Mouse (Mus musculus): ENCODE data around the gene Foxo6. TPM values are rescaled to one million over a fixed set of nuclear protein-coding genes. Genes with fewer than 3 reads are reported as not detected.
A peak's percentile ranks its signal among the peaks of the same experiment; 100 is the strongest.

Gene Foxo6
- polyA plus RNA-seq, 1 experiment from 2014 or later, result 0.17 TPM

DNA sequence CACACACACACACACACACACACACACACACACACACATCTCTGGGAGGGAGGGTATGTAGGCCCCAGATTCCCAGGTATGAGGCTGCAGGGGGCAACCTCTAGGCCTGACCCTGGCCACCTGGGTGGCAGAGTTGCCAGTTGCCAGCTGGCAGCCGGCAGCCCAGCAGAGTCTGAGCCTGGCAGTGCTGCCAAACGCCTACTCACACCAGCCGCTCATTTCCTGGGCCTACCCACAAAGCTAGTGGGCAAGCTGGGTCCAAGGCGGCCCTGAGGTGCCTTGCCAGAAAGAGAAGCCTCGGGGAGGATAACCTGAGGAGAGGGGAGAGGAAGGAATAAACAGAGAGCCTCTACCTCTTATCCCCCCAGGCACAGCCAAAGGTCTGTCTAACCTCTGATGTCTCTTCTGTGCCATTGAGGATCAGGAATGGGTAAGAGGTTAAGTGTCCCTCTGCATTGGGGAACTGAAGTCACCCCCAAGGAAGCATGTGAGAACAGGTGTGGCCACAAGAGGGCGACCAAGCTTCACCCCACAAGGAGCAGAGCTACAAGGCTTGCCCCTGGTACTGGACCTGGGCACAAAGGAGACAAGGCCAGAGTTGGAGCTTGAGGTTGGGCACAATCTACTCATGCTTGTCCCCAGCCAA lies 61.9 kb downstream of the Foxo6 start:
- Histone ChIP-seq H3K4me3 (ENCODE audit: low read depth, low read length) (no peak overlapping the region), H3K9me3 (ENCODE audit: control insufficient read depth) (no peaks in the 10 kb centered on the region), H3K27ac (ENCODE audit: low read depth, low read length) (no peak overlapping the region), H3K4me2 (replicated peaks; ENCODE audit: low read depth) (no peak overlapping the region), H3K27me3 (replicated peaks; ENCODE audit: control insufficient read depth, insufficient read depth, low read length) (no peaks in the 10 kb centered on the region), H3K4me1 (replicated peaks; ENCODE audit: control insufficient read depth, insufficient read depth, low read length) (no peaks in the 10 kb centered on the region), H3K36me3 (ENCODE audit: control insufficient read depth, insufficient read depth) (no peaks in the 10 kb centered on the region), H3K9ac (ENCODE audit: low read depth, low read length) (no peak overlapping the region)
- ATAC-seq, result no peak
- peak; percentile 98 for TF ChIP-seq CTCF (IDR thresholded peaks at IDR 0.05; ENCODE audit: low read depth)
- WGBS, result 66% methylated on average over 6 of the region's 6 CpGs

DNA sequence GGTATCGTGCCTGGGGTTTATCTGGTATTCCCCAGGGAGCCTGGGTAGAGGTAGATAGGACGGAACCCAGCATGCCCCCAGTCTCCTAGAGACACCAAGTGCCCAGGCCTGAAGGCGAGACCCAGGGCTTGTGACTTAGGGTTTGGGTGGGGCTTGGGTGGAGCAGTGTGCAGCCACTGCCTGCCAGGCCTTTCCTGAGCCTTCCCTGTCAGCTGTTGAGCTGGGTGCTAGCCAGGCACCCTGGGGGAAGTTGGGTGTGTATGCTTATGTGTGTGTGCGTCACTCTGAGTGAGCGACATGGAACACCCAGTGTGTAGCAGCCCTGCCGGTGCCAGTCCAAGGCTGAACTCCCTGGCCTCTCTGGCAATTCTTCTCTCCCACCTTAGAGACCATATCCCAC lies 63.3 kb downstream of the Foxo6 start:
- WGBS, result 64% methylated on average over 6 of the region's 6 CpGs
- Histone ChIP-seq H3K36me3 (ENCODE audit: control insufficient read depth, insufficient read depth) (no peaks in the 10 kb centered on the region), H3K4me1 (replicated peaks; ENCODE audit: control insufficient read depth, insufficient read depth, low read length) (no peaks in the 10 kb centered on the region), H3K27ac (ENCODE audit: low read depth, low read length) (no peak overlapping the region), H3K27me3 (replicated peaks; ENCODE audit: control insufficient read depth, insufficient read depth, low read length) (no peaks in the 10 kb centered on the region), H3K9me3 (ENCODE audit: control insufficient read depth) (no peaks in the 10 kb centered on the region), H3K9ac (ENCODE audit: low read depth, low read length) (no peak overlapping the region), H3K4me2 (replicated peaks; ENCODE audit: low read depth) (no peak overlapping the region), H3K4me3 (ENCODE audit: low read depth, low read length) (no peak overlapping the region)
- peak; percentile 39; the same call in 1 of the 2 replicates for ATAC-seq
- TF ChIP-seq CTCF (IDR thresholded peaks at IDR 0.05; ENCODE audit: low read depth), result no peak

DNA sequence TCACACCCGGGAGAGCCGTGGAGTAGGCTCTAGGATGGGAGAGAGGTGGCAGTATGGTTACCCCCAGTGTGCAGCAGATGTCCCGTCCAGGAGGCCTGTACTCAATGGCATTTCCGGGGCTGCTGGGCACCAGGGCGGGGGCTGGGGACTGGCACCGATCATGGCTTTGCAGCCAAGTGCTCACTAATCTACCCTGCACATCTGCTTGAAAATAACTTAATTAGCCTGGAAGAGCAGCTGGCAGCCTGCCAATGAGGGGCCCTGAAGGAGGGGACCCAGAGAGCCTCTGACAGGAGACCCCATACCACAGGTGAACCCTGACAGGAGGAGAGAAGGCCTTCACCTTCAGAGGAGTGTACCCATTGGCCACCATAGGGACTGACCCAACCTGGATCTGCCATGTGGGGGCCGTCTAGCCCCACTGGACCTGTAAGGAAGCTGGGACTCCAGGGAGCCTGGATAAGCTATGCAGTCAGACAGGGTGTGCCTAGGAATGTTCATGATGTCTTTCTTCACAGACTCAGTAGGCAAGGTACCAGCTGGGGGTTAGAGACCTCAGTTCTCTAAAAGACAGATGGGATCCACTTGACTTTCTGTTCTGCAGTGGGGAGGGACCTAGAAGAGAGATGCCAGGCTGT lies 63.9 kb downstream of the Foxo6 start:
- H3K9me3 ChIP-seq (ENCODE audit: control insufficient read depth), result no peaks in the 10 kb centered on the region
- H3K9ac ChIP-seq (ENCODE audit: low read depth, low read length), result no peak overlapping the region
- H3K27me3 ChIP-seq (replicated peaks; ENCODE audit: control insufficient read depth, insufficient read depth, low read length), result no peaks in the 10 kb centered on the region
- no peaks in the 10 kb centered on the region for H3K4me1 ChIP-seq (replicated peaks; ENCODE audit: control insufficient read depth, insufficient read depth, low read length)
- TF ChIP-seq CTCF (IDR thresholded peaks at IDR 0.05; ENCODE audit: low read depth), result no peak
- no peak overlapping the region; the same call in 1 of the 2 replicates for H3K27ac ChIP-seq (ENCODE audit: low read depth, low read length)
- peak; percentile 43 for ATAC-seq
- WGBS, result 63% methylated on average over 7 of the region's 7 CpGs
- H3K4me3 ChIP-seq (ENCODE audit: low read depth, low read length), result no peak overlapping the region
- H3K4me2 ChIP-seq (replicated peaks; ENCODE audit: low read depth), result no peak overlapping the region
- no peaks in the 10 kb centered on the region for H3K36me3 ChIP-seq (ENCODE audit: control insufficient read depth, insufficient read depth)

DNA sequence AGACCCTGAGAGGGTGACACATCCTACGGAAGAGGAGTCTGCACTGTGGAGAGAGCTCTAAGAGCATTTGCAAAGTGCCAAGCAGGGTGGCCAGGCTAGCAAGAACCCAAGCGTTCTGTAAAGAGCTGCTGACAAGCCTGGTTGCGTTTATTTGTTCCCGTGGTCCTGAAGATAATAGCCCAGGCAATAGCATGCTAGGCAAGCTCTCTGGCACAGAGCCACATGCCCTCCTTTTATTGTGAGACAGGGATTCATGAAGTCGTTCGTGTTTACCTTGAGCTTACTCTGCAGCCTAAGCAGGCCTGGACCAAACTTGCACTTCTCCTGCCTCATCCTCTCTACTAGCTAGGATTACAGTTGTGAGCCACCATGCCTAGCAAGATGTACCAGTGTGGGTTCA lies 65.4 kb downstream of the Foxo6 start:
- 32% methylated on average over 6 of the region's 6 CpGs for whole genome bisulfite sequencing
- Histone ChIP-seq H3K9ac (ENCODE audit: low read depth, low read length) (no peak overlapping the region), H3K4me1 (replicated peaks; ENCODE audit: control insufficient read depth, insufficient read depth, low read length) (no peaks in the 10 kb centered on the region), H3K4me2 (replicated peaks; ENCODE audit: low read depth) (no peak overlapping the region), H3K27ac (ENCODE audit: low read depth, low read length) (no peak overlapping the region), H3K27me3 (replicated peaks; ENCODE audit: control insufficient read depth, insufficient read depth, low read length) (no peaks in the 10 kb centered on the region), H3K9me3 (ENCODE audit: control insufficient read depth) (no peaks in the 10 kb centered on the region), H3K4me3 (ENCODE audit: low read depth, low read length) (no peak overlapping the region), H3K36me3 (ENCODE audit: control insufficient read depth, insufficient read depth) (no peaks in the 10 kb centered on the region)
- no peak for TF ChIP-seq CTCF (IDR thresholded peaks at IDR 0.05; ENCODE audit: low read depth)
- no peak for ATAC-seq

DNA sequence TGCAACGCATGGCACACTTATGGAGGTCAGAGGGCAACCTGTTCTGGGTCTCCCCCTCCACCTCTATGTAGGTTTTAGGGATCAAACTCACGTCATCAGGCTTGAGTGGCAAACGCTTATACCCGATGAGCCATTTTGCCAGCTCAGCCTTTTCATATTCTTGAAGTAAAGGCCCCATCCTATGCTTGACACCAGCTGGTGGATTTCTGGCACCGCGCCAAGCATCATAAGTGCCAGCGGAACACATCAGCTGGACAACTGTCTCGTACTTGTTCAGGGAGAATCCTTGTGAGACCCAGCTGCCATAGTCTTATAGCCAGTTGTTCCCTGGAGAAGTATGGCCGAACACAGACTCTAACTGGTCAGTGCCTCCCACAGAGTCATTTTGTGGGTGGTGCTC lies 68.3 kb downstream of the Foxo6 start:
- no peak for ATAC-seq

More for the DNA sequence above, 68.3 kb downstream of the Foxo6 start:
- no peak for TF ChIP-seq CTCF (IDR thresholded peaks at IDR 0.05; ENCODE audit: low read depth)
- no peaks in the 10 kb centered on the region for H3K4me1 ChIP-seq (replicated peaks; ENCODE audit: control insufficient read depth, insufficient read depth, low read length)
- no peak overlapping the region for H3K9ac ChIP-seq (ENCODE audit: low read depth, low read length)
- no peak overlapping the region for H3K4me2 ChIP-seq (replicated peaks; ENCODE audit: low read depth)
- H3K9me3 ChIP-seq (ENCODE audit: control insufficient read depth), result no peaks in the 10 kb centered on the region
- no peaks in the 10 kb centered on the region for H3K27me3 ChIP-seq (replicated peaks; ENCODE audit: control insufficient read depth, insufficient read depth, low read length)
- H3K4me3 ChIP-seq (ENCODE audit: low read depth, low read length), result no peak overlapping the region
- H3K36me3 ChIP-seq (ENCODE audit: control insufficient read depth, insufficient read depth), result no peaks in the 10 kb centered on the region
- WGBS, result 72% methylated on average over 9 of the region's 9 CpGs
- no peak overlapping the region for H3K27ac ChIP-seq (ENCODE audit: low read depth, low read length)

Other genes with a start within 250 kb of the Foxo6 start
- not detected in 2 replicates for gene AL607142.1, start 222.4 kb downstream of the Foxo6 start, polyA plus RNA-seq (2015; fragmentation: Nextera tagmentation; extraction: Ambion mirVana)
- gene Edn2, start 126.1 kb downstream of the Foxo6 start, polyA plus RNA-seq (2015; fragmentation: Nextera tagmentation; extraction: Ambion mirVana), result 4.7 and 5.6 TPM in 2 replicates
- 19.8 and 21.8 TPM in 2 replicates for gene Scmh1, start 117.9 kb upstream of the Foxo6 start, polyA plus RNA-seq (2015; fragmentation: Nextera tagmentation; extraction: Ambion mirVana)
- gene Slfnl1, start 244.9 kb upstream of the Foxo6 start, polyA plus RNA-seq (2015; fragmentation: Nextera tagmentation; extraction: Ambion mirVana), result not detected in 2 replicates